Mouse (Mus musculus) left cerebral cortex, adult 11 months (tissue): ENCODE data around the gene Dazl.
A peak's percentile ranks its signal among the peaks of the same experiment; 100 is the strongest.
"Not testable (repeated sequence)": the region's sequence is repeated elsewhere in the genome, so short reads cannot be mapped to it uniquely, and the experiment has no call there.

Experiments
- DNase-seq: peaks from one replicate; pipeline ENCODE4 v3.0.0; 2022; ENCODE audit warnings: low spot score

Dazl gene

DNA sequence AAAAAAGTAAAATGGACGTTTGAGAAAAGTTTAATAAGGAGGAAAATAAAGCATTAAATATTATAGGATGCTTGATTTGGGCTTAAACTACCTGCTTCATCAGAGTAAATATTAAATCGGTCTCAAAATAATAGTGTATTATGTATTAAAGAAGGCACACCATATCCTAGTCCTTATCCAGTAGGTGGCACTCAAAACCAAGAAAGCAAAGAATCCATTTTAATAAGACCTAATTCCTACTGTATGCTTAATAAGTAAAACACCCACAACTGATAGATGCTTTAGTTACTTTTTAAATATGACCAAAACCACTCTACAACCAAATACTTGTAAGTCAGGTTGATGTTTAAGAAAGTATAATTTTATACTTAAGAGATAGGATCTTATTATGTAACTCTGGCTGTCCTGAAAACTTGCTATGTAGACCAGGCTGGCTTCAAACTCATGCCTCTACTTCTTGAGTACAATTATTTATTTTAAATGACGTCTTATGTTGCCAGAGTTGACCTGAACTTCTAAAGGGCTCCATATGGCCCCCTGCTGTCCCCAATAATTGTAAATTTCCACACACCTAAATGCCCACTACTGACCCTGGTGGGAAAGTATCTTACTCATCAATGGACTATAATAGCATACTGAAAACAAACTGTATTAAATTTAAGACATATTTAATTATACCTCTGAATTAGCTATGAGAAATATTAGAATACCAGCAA lies 1.8 kb downstream of the Dazl start:
- DNase-seq = no peak

DNA sequence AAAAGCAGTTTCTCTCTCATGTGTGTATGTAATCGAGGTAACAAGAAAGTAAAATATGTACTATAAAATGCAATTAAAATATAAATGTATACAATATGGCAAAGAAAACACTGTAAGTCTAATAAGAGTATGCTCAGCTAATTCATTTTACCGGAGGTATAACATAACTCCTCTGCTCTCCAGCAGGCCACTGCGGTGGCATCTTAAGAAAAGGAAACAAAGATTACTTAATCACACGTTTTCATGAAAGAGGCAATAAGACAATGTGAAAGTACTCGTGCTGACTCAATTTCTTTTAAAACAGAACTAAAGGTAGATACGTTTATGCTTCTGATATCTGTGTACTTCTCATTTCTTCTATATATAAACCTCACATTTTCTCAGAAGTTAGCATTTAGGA lies 8.6 kb downstream of the Dazl start:
- no peak for DNase-seq

- not testable (repeated sequence) for DNase-seq
Measured at GRCm38 (mm10) chr17:50261615-50262014, 31.8 kb downstream of the Dazl start.

DNA sequence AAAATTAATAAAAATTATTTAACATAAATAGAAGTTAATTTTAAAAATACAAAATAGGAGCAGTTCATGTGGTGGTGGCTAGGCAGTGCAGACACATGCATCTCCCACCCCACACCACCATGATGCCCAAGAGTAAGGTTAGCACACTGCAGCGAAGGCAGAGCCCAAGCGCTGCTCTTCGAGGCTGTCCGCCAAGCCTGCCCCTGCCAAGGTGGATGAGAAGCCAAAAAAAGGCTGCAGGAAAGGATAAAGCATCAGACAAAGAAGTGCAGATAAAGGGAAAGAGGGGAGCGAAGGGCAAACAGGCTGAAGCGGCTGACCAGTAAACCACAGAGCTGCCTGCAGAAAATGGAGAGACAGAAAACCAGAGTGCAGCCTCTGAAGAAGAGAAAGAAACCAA lies 32.6 kb downstream of the Dazl start:
- DNase-seq = no peak

DNA sequence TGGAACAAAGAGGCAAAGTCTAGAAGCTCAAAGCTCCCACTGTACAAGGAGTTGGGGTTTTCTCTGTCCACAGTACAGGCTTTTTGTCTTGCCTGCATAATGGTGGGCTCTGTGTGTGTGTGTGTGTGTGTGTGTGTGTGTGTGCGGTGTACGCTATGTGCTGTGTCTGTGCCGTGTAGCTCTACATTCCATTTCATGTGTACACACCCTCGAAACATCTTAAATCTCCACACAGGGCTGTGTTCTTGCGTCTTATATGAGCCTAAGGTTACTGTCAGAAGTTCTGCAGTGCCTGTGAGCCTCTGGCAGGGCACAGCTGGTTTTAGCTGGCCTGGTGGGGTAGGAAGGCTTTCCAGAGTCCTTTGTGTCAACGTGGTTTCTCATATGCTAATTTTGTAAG lies 46.8 kb downstream of the Dazl start:
- no peak for DNase-seq

DNA sequence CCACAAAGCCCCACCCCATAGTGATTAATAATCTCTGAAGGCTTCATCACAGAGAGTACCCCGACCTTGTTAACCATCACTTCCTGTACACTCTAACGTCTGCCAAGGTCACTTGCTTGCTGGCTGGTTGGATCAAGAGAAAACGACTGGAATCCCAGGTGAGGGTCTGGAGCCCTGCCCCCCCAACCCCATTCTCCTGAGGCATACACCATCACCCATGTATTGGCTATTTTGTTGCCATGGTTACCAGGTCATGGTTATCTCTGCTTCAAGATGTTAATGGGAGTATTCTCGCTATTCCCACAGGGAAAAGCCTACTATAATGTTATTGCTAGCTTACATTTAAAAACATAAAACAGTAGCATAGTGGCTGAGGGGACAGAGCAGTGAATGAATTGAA lies 48.8 kb downstream of the Dazl start:
- DNase-seq = no peak

GRCm38 (mm10) chr17:50243326-50243725 lies 50.1 kb downstream of the Dazl start:
- DNase-seq = no peak

DNA sequence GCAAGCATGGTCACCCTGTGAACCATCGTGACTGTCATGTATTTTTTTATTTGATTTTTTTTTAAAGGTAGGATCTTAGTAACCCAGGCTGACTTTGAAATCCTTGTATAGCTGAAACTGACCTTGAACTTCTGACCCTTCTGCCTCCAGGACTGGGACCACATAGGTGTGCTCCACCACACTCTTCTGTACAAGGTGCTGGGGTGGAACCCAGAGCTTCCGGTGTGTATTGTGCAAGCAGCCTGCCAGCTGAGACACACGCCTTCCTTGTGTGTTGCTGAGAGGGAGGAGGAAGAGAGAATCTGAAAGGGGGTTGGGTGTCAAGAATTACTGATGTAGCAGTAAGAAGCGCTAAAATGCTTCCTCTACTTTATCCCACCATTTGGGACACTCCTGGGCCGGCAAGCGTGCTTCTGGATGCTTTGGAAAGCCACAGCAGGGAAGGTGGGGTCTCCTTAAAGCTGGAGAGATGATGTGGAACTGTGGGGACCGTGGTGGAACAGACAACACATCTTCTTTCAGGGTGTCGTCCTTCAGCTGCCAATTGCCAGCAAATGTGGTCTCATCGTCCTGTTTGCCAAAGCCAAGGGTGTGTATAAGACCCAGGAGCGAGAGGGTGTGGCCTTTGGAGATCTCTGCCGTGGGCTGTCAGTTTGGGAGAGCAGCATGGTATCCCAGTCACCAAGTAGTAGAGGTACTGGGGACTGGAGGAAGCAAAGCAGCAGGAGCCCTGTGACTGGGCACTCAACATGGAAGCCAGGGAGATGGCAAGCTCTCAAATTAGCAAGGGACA lies 55.4 kb downstream of the Dazl start:
- DNase-seq = no peak

DNA sequence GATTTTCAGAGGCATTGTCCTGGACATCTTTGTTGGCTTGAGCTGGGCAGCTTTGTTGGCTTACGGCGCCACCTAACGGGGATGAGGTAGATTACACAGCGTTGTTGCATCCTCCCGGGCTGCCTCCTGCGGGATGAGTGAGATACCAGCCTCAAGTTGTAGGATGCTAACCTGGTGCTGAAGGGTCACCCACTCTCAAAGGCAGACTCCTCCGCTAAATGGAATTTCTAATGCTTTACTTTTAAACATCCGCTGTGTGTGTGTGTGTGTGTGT lies 56.1 kb downstream of the Dazl start:
- peak; percentile 75 for DNase-seq

DNA sequence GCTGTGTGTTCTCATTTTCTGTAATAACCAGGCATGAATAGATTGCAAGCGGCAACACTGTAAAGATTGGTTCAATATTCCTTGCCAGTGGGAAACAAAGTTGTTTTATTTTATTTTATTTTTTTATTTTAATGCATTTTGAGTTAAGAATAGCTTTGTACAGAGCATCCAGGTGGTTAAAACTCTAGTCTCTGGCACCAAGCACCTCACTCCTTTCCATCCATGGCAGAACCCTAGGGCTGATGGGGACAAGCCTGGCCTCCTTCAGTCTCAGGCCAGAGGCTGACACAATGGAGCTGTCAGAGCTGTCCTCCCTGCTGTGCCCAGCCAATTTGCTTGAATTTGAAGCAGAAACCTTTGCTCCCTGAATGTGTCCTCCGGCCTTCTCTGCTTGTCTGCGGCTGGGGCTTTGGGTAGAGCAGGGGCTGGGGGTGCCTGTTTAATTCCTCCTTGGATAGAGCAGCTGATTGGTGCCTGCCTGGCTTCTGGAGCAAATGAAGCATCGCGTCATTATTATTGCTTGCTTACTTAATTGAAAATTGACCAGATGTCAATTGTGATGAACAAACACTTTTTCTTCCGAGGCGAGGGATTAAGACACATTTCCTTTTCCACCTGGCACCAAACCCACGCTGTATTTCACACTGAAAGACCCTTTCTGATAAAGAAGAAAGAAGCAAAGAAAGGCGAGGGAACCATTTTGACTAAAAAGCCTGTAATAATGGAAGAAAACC lies 56.6 kb downstream of the Dazl start:
- DNase-seq = no peak

DNA sequence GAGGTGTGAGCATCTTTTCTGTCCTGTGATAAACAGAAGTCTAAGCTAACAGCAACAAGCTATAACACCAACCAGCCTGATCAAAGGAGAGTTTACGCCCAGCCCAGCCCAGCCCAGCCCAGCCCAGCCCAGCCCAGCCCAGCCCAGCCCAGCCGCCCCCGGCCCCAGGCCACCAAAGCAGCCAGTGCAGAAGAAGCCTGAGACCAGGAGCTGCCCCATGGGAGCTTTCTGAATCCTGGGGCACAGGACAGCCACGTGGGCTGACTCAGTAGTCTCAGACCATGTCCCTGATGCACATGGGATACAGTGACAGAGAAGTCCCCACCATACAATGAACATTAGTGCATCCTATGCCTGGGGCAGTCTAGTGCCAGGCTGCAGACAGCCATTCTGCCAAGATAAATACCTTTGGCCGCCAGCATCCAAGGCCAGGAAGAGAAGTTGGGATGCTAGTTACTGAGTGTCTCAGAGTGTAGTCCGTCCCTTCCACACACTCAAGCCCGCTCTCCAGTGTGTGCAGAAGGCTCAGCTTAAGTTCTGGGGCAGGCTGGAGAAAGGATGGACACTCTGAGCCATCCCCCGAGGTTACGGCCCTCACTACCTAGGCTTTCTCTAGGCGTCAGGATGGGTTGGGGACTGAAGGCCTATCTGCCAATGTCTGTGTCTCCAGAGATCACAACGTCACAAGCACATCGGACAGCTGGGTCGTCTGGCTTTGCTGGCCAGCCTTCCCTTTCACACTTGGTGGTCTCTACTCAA lies 57.3 kb downstream of the Dazl start:
- DNase-seq = no peak

- no peak for DNase-seq
Measured at GRCm38 (mm10) chr17:50233956-50234355, 59.5 kb downstream of the Dazl start.

DNA sequence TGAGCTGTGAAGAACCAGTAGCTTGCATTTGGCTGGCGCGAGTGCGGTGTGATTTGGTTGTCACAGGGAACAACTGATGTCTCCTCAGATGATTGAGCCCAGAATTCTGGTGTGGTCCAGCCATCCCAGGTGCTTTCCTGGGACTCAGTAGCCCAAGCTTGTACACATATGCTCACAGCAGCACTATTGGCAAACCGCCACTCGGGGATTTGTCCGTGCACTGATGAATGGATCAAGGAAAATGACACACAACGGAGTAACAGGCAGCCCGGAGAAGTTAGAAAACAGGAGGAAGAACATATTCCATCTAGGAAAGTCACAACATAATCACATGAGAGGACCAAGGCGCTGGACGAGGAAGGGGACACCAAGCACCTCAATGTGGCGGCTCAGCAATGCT lies 60.6 kb downstream of the Dazl start:
- no peak for DNase-seq

GRCm38 (mm10) chr17:50231206-50231605 lies 62.2 kb downstream of the Dazl start:
- DNase-seq = no peak

GRCm38 (mm10) chr17:50229534-50229933 lies 63.9 kb downstream of the Dazl start:
- DNase-seq = no peak
